Mouse (Mus musculus) natural killer cell, adult 2 months (primary cell): ENCODE data around the gene Eid2b.
"Not testable (repeated sequence)": the region's sequence is repeated elsewhere in the genome, so short reads cannot be mapped to it uniquely, and the experiment has no call there.

Experiments used
- DNase-seq, 2 experiments: peaks; one replicate each; pipeline ENCODE4 v3.0.0; 2022; ENCODE audit warnings: low spot score in 2 of 2

Eid2b gene

GRCm38 (mm10) chr7:28277615-28278278 lies at the start of gene Eid2b:
TSS of gene Eid2b (plus strand) at chr7:28277739.
- DNase-seq: peak; percentile 91 to 95

GRCm38 (mm10) chr7:28243943-28244342 lies 33.6 kb upstream of the Eid2b start:
- DNase-seq: not testable (repeated sequence)

- DNase-seq: no peak
Observed at GRCm38 (mm10) chr7:28248957-28249356, 28.6 kb upstream of the Eid2b start.

GRCm38 (mm10) chr7:28251976-28252375 lies 25.6 kb upstream of the Eid2b start:
- DNase-seq: no peak

- no peak for DNase-seq
Observed at GRCm38 (mm10) chr7:28254591-28254990, 22.9 kb upstream of the Eid2b start.

- no peak for DNase-seq
Observed at GRCm38 (mm10) chr7:28255476-28255875, 22.1 kb upstream of the Eid2b start.

- DNase-seq: no peak
Observed at GRCm38 (mm10) chr7:28262861-28263260, 14.7 kb upstream of the Eid2b start.

GRCm38 (mm10) chr7:28263786-28264185 lies 13.8 kb upstream of the Eid2b start:
- DNase-seq: peak in 1 of 2 experiments; percentile 21

- no peak for DNase-seq
Observed at GRCm38 (mm10) chr7:28265391-28265790, 12.1 kb upstream of the Eid2b start.

GRCm38 (mm10) chr7:28267129-28268041 lies 10.2 kb upstream of the Eid2b start, which contains the start of gene Eid2:
TSS of gene Eid2 (plus strand) at chr7:28267881.
- DNase-seq: peak in 1 of 2 experiments; percentile 29

- DNase-seq: peak in 1 of 2 experiments; percentile 25
Observed at GRCm38 (mm10) chr7:28268042-28268531, 9.5 kb upstream of the Eid2b start.

- DNase-seq: no peak
Observed at GRCm38 (mm10) chr7:28268576-28268975, 9.0 kb upstream of the Eid2b start.

- no peak for DNase-seq
Observed at GRCm38 (mm10) chr7:28269355-28269754, 8.2 kb upstream of the Eid2b start.

GRCm38 (mm10) chr7:28271761-28272160 lies 5.8 kb upstream of the Eid2b start:
- no peak for DNase-seq

- no peak for DNase-seq
Observed at GRCm38 (mm10) chr7:28277237-28277614, 313 bp upstream of the Eid2b start.

- DNase-seq: no peak
Observed at GRCm38 (mm10) chr7:28278279-28278652, 727 bp downstream of the Eid2b start.

GRCm38 (mm10) chr7:28280630-28281029 lies 3.1 kb downstream of the Eid2b start:
- DNase-seq: no peak

- DNase-seq: no peak
Observed at GRCm38 (mm10) chr7:28290165-28290564, 12.6 kb downstream of the Eid2b start.

- DNase-seq: no peak
Observed at GRCm38 (mm10) chr7:28290638-28291590, 13.4 kb downstream of the Eid2b start, which contains the start of gene Selenov. TSS of gene Selenov (minus strand) at chr7:28291186.

- no peak for DNase-seq
Observed at GRCm38 (mm10) chr7:28294481-28294880, 16.9 kb downstream of the Eid2b start.

GRCm38 (mm10) chr7:28298837-28299625 lies 21.5 kb downstream of the Eid2b start:
- peak in 1 of 2 experiments; percentile 31 for DNase-seq
